Mouse (Mus musculus): ENCODE data around the gene Metap2.
A peak's percentile ranks its signal among the peaks of the same experiment; 100 is the strongest.

Metap2 gene

GRCm38 (mm10) chr10:93897043-93897646, at the start of gene Metap2:
TSS of gene Metap2 (minus strand) at chr10:93897093.
- no peak for DNase-seq (ENCODE audit: low read depth in 1 of 2, low spot score in 2 of 2)

- DNase-seq (ENCODE audit: low read depth in 1 of 2, low spot score in 2 of 2) = peak in 1 of 2 experiments; percentile 36
These were observed 49.1 kb upstream of the Metap2 start for GRCm38 (mm10) chr10:93945843-93946499.

- DNase-seq (ENCODE audit: low read depth in 1 of 2, low spot score in 2 of 2) = no peak
These were observed 48.5 kb upstream of the Metap2 start for GRCm38 (mm10) chr10:93945364-93945763.

GRCm38 (mm10) chr10:93944241-93944640, 47.3 kb upstream of the Metap2 start:
- no peak for DNase-seq (ENCODE audit: low read depth in 1 of 2, low spot score in 2 of 2)

- no peak for DNase-seq (ENCODE audit: low read depth in 1 of 2, low spot score in 2 of 2)
These were observed 43.4 kb upstream of the Metap2 start for GRCm38 (mm10) chr10:93940279-93940678.

- DNase-seq (ENCODE audit: low read depth in 1 of 2, low spot score in 2 of 2) = no peak
These were observed 42.8 kb upstream of the Metap2 start for GRCm38 (mm10) chr10:93939676-93940075.

GRCm38 (mm10) chr10:93938844-93939271, 42.0 kb upstream of the Metap2 start:
- DNase-seq (ENCODE audit: low read depth in 1 of 2, low spot score in 2 of 2) = no peak

- no peak for DNase-seq (ENCODE audit: low read depth in 1 of 2, low spot score in 2 of 2)
These were observed 37.1 kb upstream of the Metap2 start for GRCm38 (mm10) chr10:93933980-93934379.

GRCm38 (mm10) chr10:93932861-93933260, 36.0 kb upstream of the Metap2 start:
- DNase-seq (ENCODE audit: low read depth in 1 of 2, low spot score in 2 of 2) = no peak

- DNase-seq (ENCODE audit: low read depth in 1 of 2, low spot score in 2 of 2) = no peak
These were observed 35.1 kb upstream of the Metap2 start for GRCm38 (mm10) chr10:93932020-93932419.

GRCm38 (mm10) chr10:93931431-93931830, 34.5 kb upstream of the Metap2 start:
- DNase-seq (ENCODE audit: low read depth in 1 of 2, low spot score in 2 of 2) = no peak

GRCm38 (mm10) chr10:93930236-93930824, 33.4 kb upstream of the Metap2 start:
- DNase-seq (ENCODE audit: low read depth in 1 of 2, low spot score in 2 of 2) = no peak

GRCm38 (mm10) chr10:93924666-93925065, 27.8 kb upstream of the Metap2 start:
- no peak for DNase-seq (ENCODE audit: low read depth in 1 of 2, low spot score in 2 of 2)

- DNase-seq (ENCODE audit: low read depth in 1 of 2, low spot score in 2 of 2) = no peak
These were observed 24.3 kb upstream of the Metap2 start for GRCm38 (mm10) chr10:93921160-93921559.

GRCm38 (mm10) chr10:93919227-93919626, 22.3 kb upstream of the Metap2 start:
- DNase-seq (ENCODE audit: low read depth in 1 of 2, low spot score in 2 of 2) = no peak

GRCm38 (mm10) chr10:93918701-93919100, 21.8 kb upstream of the Metap2 start:
- no peak for DNase-seq (ENCODE audit: low read depth in 1 of 2, low spot score in 2 of 2)

- DNase-seq (ENCODE audit: low read depth in 1 of 2, low spot score in 2 of 2) = no peak
These were observed 21.2 kb upstream of the Metap2 start for GRCm38 (mm10) chr10:93918087-93918486.

- no peak for DNase-seq (ENCODE audit: low read depth in 1 of 2, low spot score in 2 of 2)
These were observed 19.9 kb upstream of the Metap2 start for GRCm38 (mm10) chr10:93916778-93917177.

GRCm38 (mm10) chr10:93915531-93916275, 18.8 kb upstream of the Metap2 start:
- no peak for DNase-seq (ENCODE audit: low read depth in 1 of 2, low spot score in 2 of 2)

- no peak for DNase-seq (ENCODE audit: low read depth in 1 of 2, low spot score in 2 of 2)
These were observed 16.6 kb upstream of the Metap2 start for GRCm38 (mm10) chr10:93913525-93913924.

GRCm38 (mm10) chr10:93912917-93913316, 16.0 kb upstream of the Metap2 start:
- no peak for DNase-seq (ENCODE audit: low read depth in 1 of 2, low spot score in 2 of 2)

Data from monocyte, adult 2 months (primary cell).